Mouse (Mus musculus): ENCODE results near the gene Art4. TPM values are rescaled to one million over a fixed set of nuclear protein-coding genes. Genes with fewer than 3 reads are reported as not detected.

The Art4 gene
- polyA plus RNA-seq, 1 experiment from 2014 or later: 0.56 TPM

DNA sequence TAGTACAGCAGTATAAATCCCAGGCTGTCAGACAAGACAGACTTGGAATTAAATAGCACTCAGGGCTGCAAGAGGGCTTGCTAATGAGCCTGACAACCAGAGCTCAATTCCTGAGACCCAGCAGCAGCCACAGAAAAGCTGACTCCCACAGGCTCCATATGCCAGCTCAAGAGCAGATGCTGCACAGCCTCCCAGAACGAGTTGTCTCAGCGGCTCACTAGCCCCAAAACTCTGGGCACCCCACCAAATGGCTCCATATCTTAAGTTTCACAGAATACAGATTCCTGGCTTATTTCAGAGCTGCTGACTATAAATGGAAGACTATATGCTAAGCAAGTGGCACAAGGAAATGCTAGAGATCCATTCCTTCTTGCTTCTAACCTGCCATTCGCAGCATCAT lies 40.0 kb downstream of the Art4 start:
- no peak overlapping the region for H3K9ac ChIP-seq (replicated peaks)
- H3K36me3 ChIP-seq: peaks cover 93% of the 10 kb centered on the region
- H3K4me2 ChIP-seq (replicated peaks): no peak overlapping the region
- WGBS: 95% methylated on average over 3 of the region's 3 CpGs
- H3K27me3 ChIP-seq: no peaks in the 10 kb centered on the region
- H3K9me3 ChIP-seq: no peaks in the 10 kb centered on the region
- no peak overlapping the region for H3K4me3 ChIP-seq
- H3K27ac ChIP-seq (replicated peaks): no peak overlapping the region
- ATAC-seq (ENCODE audit: low FRiP score, low read depth): no peak
- H3K4me1 ChIP-seq: no peaks in the 10 kb centered on the region

DNA sequence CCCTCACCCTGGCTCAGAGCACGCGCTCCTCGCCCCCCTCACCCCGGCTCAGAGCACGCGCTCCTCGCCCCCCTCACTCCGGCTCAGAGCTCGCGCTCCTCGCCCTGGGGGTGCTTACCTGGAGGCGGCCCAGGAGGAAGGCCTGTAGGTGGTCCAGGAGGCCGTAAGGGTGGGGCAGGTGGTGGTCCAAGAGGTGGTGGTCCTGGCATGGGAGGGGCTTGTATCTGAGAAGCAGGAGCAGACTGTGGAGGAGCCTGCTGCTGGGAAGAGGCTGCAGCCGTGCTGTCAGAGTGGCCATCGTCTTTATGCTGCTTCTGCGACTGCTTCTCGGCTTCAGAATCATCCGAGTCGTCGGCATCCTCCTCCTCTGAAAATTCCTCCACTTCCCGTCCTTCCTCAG lies 40.7 kb downstream of the Art4 start:
- H3K27me3 ChIP-seq: no peaks in the 10 kb centered on the region
- ATAC-seq (ENCODE audit: low FRiP score, low read depth): no peak
- 93% methylated on average over 20 of the region's 21 CpGs for WGBS
- no peaks in the 10 kb centered on the region for H3K4me1 ChIP-seq
- H3K27ac ChIP-seq (replicated peaks): no peak overlapping the region
- no peaks in the 10 kb centered on the region for H3K9me3 ChIP-seq
- H3K4me2 ChIP-seq (replicated peaks): no peak overlapping the region
- peaks cover 93% of the 10 kb centered on the region for H3K36me3 ChIP-seq
- no peak overlapping the region for H3K4me3 ChIP-seq
- H3K9ac ChIP-seq (replicated peaks): no peak overlapping the region

DNA sequence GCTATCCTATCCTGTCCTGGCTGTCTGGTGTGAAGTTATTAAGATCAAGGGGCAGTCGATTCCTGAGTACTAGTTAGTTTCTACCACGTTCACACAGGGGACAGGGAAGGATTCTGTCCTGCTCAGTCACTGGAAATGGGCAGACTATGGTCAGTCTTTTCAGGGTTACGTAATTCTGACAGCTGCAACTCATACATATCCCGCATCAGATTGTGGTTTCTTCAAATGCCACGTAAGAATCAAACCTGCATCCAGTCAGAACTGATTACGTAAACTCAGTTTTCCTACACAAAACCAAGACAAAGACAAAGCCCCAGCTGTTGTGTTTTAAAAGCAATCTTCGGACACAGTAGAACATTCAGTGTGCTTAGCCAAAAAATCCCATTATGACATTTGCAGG lies 42.2 kb downstream of the Art4 start:
- H3K9me3 ChIP-seq: no peaks in the 10 kb centered on the region
- H3K27ac ChIP-seq (replicated peaks): no peak overlapping the region
- H3K4me3 ChIP-seq: no peak overlapping the region
- ATAC-seq (ENCODE audit: low FRiP score, low read depth): no peak
- 96% methylated on average over 7 of the region's 7 CpGs for WGBS
- H3K36me3 ChIP-seq: peaks cover 79% of the 10 kb centered on the region
- no peak overlapping the region for H3K9ac ChIP-seq (replicated peaks)
- H3K4me1 ChIP-seq: no peaks in the 10 kb centered on the region
- no peak overlapping the region for H3K4me2 ChIP-seq (replicated peaks)
- H3K27me3 ChIP-seq: no peaks in the 10 kb centered on the region

DNA sequence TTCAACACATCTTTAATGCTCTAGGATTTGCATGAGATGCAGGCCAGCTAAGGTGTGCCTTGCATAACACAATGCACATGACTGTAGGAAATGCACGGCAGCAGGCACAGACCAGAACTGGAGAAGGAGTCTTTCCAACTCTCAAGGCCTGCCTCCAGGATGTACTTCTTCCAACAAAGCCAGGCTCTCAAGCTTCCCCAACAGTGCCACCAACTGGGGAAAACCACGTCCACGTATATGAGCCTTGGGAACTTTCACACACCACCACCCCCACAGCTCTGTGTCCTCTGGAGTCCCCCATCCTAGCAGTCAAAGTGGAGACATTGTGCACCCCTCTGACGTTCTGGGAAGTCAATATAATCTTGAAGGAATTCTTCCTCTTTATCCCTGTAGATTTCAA lies 44.4 kb downstream of the Art4 start:
- ATAC-seq (ENCODE audit: low FRiP score, low read depth): no peak

DNA sequence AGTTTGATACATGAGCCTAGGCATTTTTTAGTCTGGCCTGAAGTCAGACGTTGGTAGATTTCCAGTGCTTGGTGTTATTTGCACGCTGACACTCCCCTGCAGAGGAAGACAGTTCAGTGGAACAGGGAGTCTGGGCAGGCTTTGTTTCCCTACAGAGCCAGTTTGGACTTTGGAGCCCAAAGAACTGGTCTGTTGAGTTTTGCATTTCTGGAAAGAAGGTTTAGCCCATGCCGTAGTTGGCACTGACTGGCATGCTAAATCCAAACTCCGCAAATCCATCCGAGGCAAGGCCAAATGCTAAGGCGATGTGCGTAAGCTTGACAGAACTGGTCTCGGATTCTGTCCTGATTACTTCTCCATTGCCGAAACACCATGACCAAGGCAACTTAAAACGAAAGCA lies 46.3 kb downstream of the Art4 start:
- Histone ChIP-seq H3K36me3 (peaks cover 39% of the 10 kb centered on the region), H3K27me3 (0 out of 2 replicates have a peak, but pooled peaks cover 3% of the 10 kb centered on the region)

More for the DNA sequence above, 44.4 kb downstream of the Art4 start:
- no peak overlapping the region for H3K9ac ChIP-seq (replicated peaks)
- no peaks in the 10 kb centered on the region for H3K27me3 ChIP-seq
- peaks cover 58% of the 10 kb centered on the region for H3K36me3 ChIP-seq
- H3K4me1 ChIP-seq: peaks cover 11% of the 10 kb centered on the region
- H3K27ac ChIP-seq (replicated peaks): no peak overlapping the region
- no peak overlapping the region for H3K4me2 ChIP-seq (replicated peaks)
- H3K4me3 ChIP-seq: no peak overlapping the region
- 52% methylated on average over 4 of the region's 4 CpGs for WGBS
- no peaks in the 10 kb centered on the region for H3K9me3 ChIP-seq

DNA sequence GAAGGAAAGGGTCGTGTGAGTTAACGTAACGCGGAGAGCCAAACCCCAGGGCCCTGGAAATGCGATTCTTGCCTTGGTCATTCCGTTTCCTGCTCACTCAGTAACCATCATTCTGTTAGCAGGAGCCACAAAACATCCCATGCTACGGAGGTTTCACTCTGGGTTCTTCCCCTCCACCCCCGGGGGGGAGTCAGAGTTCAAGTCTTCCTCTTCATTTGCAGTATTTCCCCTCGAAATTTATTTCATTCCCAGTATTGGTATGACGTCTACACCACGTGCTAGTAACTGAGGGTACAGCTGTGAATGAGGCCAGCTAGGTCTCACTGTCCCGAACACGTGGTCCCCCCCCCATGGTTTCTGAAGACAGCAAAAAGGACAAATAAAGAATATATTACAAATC lies 47.9 kb downstream of the Art4 start:
- H3K27ac ChIP-seq (replicated peaks): no peak overlapping the region
- no peaks in the 10 kb centered on the region for H3K9me3 ChIP-seq
- 84% methylated on average over 13 of the region's 13 CpGs for WGBS
- no peak overlapping the region for H3K4me3 ChIP-seq
- H3K4me2 ChIP-seq (replicated peaks): peak overlapping the region; percentile 98; the same call in 1 of the 2 replicates
- H3K36me3 ChIP-seq: peaks cover 26% of the 10 kb centered on the region
- 0 out of 2 replicates have a peak, but pooled peaks cover 3% of the 10 kb centered on the region for H3K27me3 ChIP-seq
- H3K9ac ChIP-seq (replicated peaks): no peak overlapping the region
- ATAC-seq (ENCODE audit: low FRiP score, low read depth): no peak
- H3K4me1 ChIP-seq: peaks cover 21% of the 10 kb centered on the region

More for the DNA sequence above, 46.3 kb downstream of the Art4 start:
- Histone ChIP-seq H3K4me2 (replicated peaks) (no peak overlapping the region), H3K27ac (replicated peaks) (no peak overlapping the region), H3K4me3 (no peak overlapping the region), H3K4me1 (peaks cover 16% of the 10 kb centered on the region), H3K9ac (replicated peaks) (no peak overlapping the region), H3K9me3 (no peaks in the 10 kb centered on the region)
- 90% methylated on average over 10 of the region's 10 CpGs for WGBS
- ATAC-seq (ENCODE audit: low FRiP score, low read depth): no peak

DNA sequence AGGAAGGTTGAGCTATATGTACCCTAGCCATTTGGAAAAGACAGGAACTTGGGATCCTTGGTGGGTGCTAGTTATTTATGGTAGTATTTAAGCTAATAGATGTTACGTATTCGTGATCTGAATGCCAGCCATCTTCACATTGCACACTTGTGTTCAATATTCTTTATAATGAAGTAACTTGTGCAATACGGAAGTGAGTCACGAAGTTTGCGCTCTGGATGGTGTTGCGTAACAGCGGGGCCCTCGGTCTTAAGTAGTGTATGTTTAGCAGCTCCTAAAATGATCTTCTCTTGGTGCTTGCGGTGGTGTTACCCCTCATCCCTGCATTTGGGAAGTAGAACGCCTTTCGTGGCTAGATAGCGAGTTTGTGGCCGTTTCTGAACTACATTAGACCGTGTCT lies 48.5 kb downstream of the Art4 start:
- H3K4me2 ChIP-seq (replicated peaks): peak overlapping the region; percentile 98
- peaks cover 20% of the 10 kb centered on the region for H3K36me3 ChIP-seq
- no peak for ATAC-seq (ENCODE audit: low FRiP score, low read depth)
- peak overlapping the region; percentile 73 for H3K9ac ChIP-seq (replicated peaks)
- H3K4me3 ChIP-seq: peak overlapping the region; percentile 92
- no peak overlapping the region for H3K27ac ChIP-seq (replicated peaks)
- H3K9me3 ChIP-seq: no peaks in the 10 kb centered on the region
- H3K4me1 ChIP-seq: peaks cover 22% of the 10 kb centered on the region
- H3K27me3 ChIP-seq: 0 out of 2 replicates have a peak, but pooled peaks cover 3% of the 10 kb centered on the region
- WGBS: 39% methylated on average over 14 of the region's 14 CpGs

DNA sequence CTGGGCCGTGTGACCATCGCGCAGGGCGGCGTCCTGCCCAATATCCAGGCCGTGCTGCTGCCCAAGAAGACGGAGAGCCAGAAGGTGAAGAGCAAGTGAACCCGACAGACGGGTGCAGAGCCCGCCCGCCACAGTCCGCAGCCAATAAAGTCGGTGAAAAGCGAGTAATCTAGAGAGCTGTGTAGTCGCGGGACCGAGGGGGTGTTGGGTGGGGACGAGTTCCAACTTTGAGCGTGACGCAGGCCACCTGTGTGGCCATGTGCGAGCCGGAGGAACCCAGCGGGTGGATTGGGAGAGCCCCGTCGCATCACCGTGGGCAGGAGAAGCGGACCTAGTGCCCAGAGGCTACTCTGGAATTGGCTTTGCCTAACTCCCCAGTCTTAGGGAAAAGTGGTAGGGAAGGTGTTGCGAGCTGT lies 48.9 kb downstream of the Art4 start:
- H3K27ac ChIP-seq (replicated peaks): peak overlapping the region; percentile 65; the same call in 1 of the 2 replicates
- peak; percentile 7 for ATAC-seq (ENCODE audit: low FRiP score, low read depth)
- H3K27me3 ChIP-seq: 0 out of 2 replicates have a peak, but pooled peaks cover 3% of the 10 kb centered on the region
- peaks cover 16% of the 10 kb centered on the region for H3K36me3 ChIP-seq
- peak overlapping the region; percentile 98 for H3K4me2 ChIP-seq (replicated peaks)
- WGBS: under 1% methylated on average over 28 of the region's 28 CpGs
- peaks cover 23% of the 10 kb centered on the region for H3K4me1 ChIP-seq
- H3K4me3 ChIP-seq: peak overlapping the region; percentile 92
- H3K9ac ChIP-seq (replicated peaks): peak overlapping the region; percentile 73
- H3K9me3 ChIP-seq: no peaks in the 10 kb centered on the region

DNA sequence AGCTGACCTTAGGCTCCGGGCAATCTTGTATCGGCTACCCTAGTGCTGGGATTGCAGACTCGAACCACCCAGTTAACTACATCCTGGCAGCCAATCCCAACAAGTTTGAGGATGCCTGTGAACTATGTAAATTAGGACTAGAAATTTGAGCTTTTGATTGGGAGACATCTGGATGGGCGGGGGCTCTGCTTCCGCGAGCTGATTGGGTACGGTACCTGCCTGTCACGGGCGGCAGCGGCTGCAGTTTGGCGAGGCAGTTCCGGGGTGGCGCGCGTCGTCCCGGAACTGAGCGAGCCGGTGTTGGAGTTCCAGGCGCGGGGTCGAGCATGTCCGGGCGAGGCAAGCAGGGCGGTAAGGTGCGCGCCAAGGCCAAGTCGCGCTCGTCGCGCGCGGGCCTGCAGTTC lies 49.5 kb downstream of the Art4 start, which contains the start of gene H2afj:
TSS of gene H2afj (plus strand) at position 231 of the 404 bp plus-strand sequence.
- under 1% methylated on average over 34 of the region's 34 CpGs for WGBS
- peaks cover 29% of the 10 kb centered on the region for H3K4me1 ChIP-seq
- H3K27ac ChIP-seq (replicated peaks): peak within 1 kb of the TSS; percentile 70
- H3K9me3 ChIP-seq: no peaks in the 10 kb centered on the region
- peak within 1 kb of the TSS; percentile 92 for H3K4me3 ChIP-seq
- peak within 1 kb of the TSS; percentile 73 for H3K9ac ChIP-seq (replicated peaks)
- H3K36me3 ChIP-seq: peaks cover 11% of the 10 kb centered on the region
- H3K27me3 ChIP-seq: 0 out of 2 replicates have a peak, but pooled peaks cover 3% of the 10 kb centered on the region
- peak within 1 kb of the TSS; percentile 98 for H3K4me2 ChIP-seq (replicated peaks)
- peak; percentile 85 for ATAC-seq (ENCODE audit: low FRiP score, low read depth)

DNA sequence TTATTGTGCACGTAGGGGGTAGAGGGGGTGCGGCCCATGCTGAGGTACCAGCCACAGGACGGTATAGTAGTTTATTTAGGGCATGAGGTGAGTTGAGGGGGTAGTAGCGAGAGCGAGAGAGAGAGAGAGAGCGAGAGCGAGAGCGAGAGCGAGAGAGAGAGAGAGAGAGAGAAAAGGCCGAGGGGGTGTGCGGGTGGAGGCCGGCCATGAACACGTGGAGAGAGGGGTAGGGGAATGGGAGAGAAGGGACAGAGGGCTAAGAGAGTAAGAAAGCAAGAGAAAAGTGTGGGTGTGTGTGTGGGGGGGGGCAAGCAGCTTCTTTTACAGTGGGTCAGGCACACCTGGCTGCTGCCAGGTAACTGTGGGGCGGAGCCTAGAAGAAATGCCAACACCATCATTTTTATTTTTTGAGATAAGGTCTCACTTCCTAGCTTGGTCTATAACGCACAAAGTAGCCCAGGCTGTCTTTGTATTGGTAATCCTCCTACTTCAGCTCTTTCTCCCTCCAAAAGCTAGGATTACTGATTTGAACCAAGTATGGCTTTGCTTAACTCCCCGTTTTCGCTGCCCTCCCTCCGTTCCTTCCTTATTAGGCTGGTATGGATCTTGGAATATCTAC lies 50.0 kb downstream of the Art4 start:
- H3K27ac ChIP-seq (replicated peaks): peak overlapping the region; percentile 70

DNA sequence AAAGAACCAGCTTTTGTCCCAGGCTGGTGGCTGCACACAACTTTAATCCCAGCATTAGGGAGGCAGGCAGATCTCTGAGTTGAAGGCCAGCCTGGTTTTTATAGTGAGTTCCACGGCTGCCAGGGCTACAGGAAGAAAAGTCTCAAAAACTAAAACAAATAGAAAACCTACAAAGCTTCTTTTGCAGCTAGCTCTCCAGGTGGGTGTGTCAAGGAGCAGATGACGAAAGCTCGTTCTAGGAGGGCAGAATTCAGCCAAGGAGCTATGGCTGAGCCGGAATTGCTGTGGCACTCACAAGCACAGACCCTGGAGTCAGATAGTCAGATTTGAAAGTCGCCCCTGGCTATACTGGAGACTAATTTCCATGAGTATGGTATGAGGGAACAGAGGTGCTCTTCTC lies 50.7 kb downstream of the Art4 start:
- Histone ChIP-seq H3K4me3 (no peak overlapping the region), H3K4me1 (peaks cover 32% of the 10 kb centered on the region), H3K9me3 (no peaks in the 10 kb centered on the region), H3K4me2 (replicated peaks) (peak overlapping the region; percentile 98), H3K9ac (replicated peaks) (no peak overlapping the region), H3K27me3 (0 out of 2 replicates have a peak, but pooled peaks cover 3% of the 10 kb centered on the region), H3K27ac (replicated peaks) (no peak overlapping the region), H3K36me3 (0 out of 2 replicates have a peak, but pooled peaks cover under 1% of the 10 kb centered on the region)
- no peak for ATAC-seq (ENCODE audit: low FRiP score, low read depth)
- 63% methylated on average over 5 of the region's 5 CpGs for WGBS

More for the DNA sequence above, 50.0 kb downstream of the Art4 start:
- 38% methylated on average over 18 of the region's 18 CpGs for WGBS
- Histone ChIP-seq H3K36me3 (peaks cover 7% of the 10 kb centered on the region), H3K4me2 (replicated peaks) (peak overlapping the region; percentile 98), H3K4me3 (peak overlapping the region; percentile 92), H3K9me3 (no peaks in the 10 kb centered on the region), H3K9ac (replicated peaks) (0 out of 2 replicates have a peak overlapping the region, but pooled peaks have one; percentile 28), H3K27me3 (0 out of 2 replicates have a peak, but pooled peaks cover 3% of the 10 kb centered on the region), H3K4me1 (peaks cover 32% of the 10 kb centered on the region)
- ATAC-seq (ENCODE audit: low FRiP score, low read depth): no peak; the same call in 1 of the 2 replicates

DNA sequence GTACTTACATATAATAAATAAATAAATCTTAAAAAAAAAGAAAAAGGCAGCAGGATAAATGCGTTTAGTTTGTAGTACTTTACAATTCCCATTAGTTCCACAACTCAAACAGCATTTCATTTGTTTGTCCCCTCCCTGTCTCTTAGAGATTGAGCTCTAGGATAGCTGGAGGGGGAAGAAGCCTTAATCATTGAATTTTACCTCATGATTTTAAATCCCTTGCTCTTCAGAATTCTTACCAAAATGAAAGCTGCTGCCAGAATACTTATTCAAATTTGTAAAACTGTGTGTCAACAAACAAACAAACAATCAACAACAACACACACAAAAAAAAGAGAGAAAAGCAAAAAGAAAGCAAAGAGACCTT lies 52.1 kb downstream of the Art4 start:
- H3K9ac ChIP-seq (replicated peaks): no peak overlapping the region
- H3K4me1 ChIP-seq: peaks cover 32% of the 10 kb centered on the region
- no peak overlapping the region for H3K4me3 ChIP-seq
- 97% methylated on average over 1 of the region's 1 CpGs for WGBS
- no peaks in the 10 kb centered on the region for H3K9me3 ChIP-seq
- H3K36me3 ChIP-seq: no peaks in the 10 kb centered on the region
- H3K4me2 ChIP-seq (replicated peaks): no peak overlapping the region
- H3K27me3 ChIP-seq: 0 out of 2 replicates have a peak, but pooled peaks cover 3% of the 10 kb centered on the region
- ATAC-seq (ENCODE audit: low FRiP score, low read depth): no peak
- H3K27ac ChIP-seq (replicated peaks): no peak overlapping the region
